Mouse (Mus musculus): ENCODE results near the gene Gnpnat1. TPM values are rescaled to one million over a fixed set of nuclear protein-coding genes. Genes with fewer than 3 reads are reported as not detected.

The Gnpnat1 gene
- total and polyA plus RNA-seq, 3 experiments, result 3.6 to 15.7 (median 10.9) TPM

DNA sequence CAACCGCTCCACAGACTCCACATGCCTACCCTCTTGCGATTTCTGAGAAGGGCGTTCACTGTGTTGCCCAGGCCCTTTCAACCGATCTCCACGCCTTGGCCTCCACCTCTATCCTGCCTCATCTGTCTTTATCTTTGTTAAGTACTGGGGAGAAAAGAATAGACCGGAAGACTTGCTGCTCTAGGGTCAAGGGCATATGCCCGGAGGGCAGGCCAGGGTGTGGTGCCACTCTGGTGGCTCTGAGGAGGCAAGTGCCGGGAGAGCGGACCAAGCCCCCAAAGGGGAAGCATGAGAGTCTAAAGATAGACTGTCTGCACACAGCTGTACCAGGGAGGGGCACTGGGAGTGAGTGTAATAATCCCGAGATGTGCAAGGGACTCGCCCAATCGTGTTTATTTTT, 40.7 kb upstream of the Gnpnat1 start:
- Histone ChIP-seq H3K27me3 (ENCODE audit: control insufficient read depth, insufficient read depth, low read length) (no peaks in the 10 kb centered on the region), H3K27ac (peak overlapping the region; percentile 39), H3K4me3 (no peak overlapping the region), H3K4me1 (ENCODE audit: control insufficient read depth, insufficient read depth, low read length) (peaks cover 8% of the 10 kb centered on the region), H3K79me2 (replicated peaks; ENCODE audit: control insufficient read depth, insufficient read depth, low read length) (no peaks in the 10 kb centered on the region), H3K36me3 (ENCODE audit: control insufficient read depth, insufficient read depth, low read length) (0 out of 2 replicates have a peak, but pooled peaks cover 2% of the 10 kb centered on the region), H3K9ac (ENCODE audit: low read depth, low read length) (no peak overlapping the region)
- 21% methylated on average over 12 of the region's 12 CpGs for WGBS
- DNase-seq, result peak; percentile 50 to 60
- intact Hi-C loops (cut with DNase I), result no loop called here
- no peak for TF ChIP-seq POLR2A (IDR thresholded peaks at IDR 0.05; ENCODE audit: insufficient read depth, low read depth, low read length)
- TF ChIP-seq EP300 (IDR thresholded peaks at IDR 0.05; ENCODE audit: insufficient read depth, low read depth, low read length), result 0 out of 2 replicates have a peak, but pooled peaks have one; percentile 26
- no peak for TF ChIP-seq CTCF (IDR thresholded peaks at IDR 0.05)

DNA sequence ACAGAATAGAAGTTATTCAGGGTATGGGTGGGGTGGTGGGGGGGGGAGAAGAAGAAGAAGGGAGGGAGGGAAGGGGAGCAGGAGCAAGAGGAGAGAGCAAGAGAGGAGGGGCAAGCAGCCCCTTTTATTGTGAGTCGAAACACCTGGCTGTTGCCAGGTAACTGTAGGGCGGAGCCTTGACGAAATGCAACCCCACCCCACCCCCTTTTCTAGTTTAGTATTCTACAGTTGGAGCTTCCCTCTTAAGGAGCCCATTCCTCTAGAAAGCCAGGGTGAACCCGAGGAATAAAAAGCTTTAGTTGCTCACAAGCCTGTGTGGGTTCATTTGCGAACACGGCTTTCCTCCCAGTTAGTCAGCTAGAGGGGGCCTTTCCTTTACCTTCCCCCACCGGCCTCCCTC, 40.2 kb upstream of the Gnpnat1 start:
- WGBS, result 86% methylated on average over 7 of the region's 7 CpGs
- Histone ChIP-seq H3K36me3 (ENCODE audit: control insufficient read depth, insufficient read depth, low read length) (0 out of 2 replicates have a peak, but pooled peaks cover 2% of the 10 kb centered on the region), H3K27ac (no peak overlapping the region), H3K27me3 (ENCODE audit: control insufficient read depth, insufficient read depth, low read length) (no peaks in the 10 kb centered on the region), H3K79me2 (replicated peaks; ENCODE audit: control insufficient read depth, insufficient read depth, low read length) (no peaks in the 10 kb centered on the region), H3K4me3 (no peak overlapping the region), H3K4me1 (ENCODE audit: control insufficient read depth, insufficient read depth, low read length) (peaks cover 8% of the 10 kb centered on the region), H3K9ac (ENCODE audit: low read depth, low read length) (no peak overlapping the region)
- no peak for DNase-seq
- intact Hi-C loops (cut with DNase I), result no loop called here
- TF ChIP-seq EP300 (IDR thresholded peaks at IDR 0.05; ENCODE audit: insufficient read depth, low read depth, low read length) (no peak), POLR2A (IDR thresholded peaks at IDR 0.05; ENCODE audit: insufficient read depth, low read depth, low read length) (no peak), CTCF (IDR thresholded peaks at IDR 0.05) (no peak)

DNA sequence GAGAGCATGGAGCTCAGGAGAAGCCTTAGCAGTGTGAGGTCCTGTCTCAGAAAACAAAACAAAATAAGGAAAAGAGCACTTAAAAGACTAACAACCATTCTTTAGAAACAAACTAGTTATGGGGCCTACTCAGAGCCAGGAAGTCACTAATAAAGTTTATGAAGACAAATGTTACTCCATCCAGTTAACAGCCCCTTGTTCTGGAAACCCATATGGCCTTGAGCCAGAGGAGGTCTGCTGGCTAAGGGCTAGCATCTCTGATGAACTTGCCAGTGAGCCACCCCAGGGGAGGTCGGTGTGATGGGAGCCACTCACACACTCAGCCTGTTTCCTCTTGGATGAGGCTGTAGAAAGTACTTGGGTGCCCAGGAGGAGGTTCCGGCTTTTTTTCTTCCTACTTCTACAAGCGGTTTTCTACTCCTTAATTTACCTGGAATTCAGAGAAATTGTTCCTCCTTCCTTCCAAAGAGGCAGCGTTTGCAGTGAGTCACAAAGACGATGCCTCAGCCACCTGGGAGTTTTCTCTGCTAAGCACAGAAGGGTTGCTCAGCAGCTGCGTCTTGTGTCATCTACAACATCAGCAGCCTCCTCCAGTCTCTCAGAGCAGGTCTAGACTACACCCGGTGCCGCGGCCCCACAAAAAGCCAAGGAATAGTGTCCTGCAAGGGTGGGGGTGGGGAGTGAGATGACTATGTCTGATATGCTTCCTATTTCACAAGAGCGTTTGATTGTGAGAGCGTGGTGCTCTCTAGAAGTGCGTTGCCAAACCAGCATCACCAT, 38.3 kb upstream of the Gnpnat1 start:
- Histone ChIP-seq H3K4me1 (ENCODE audit: control insufficient read depth, insufficient read depth, low read length) (peaks cover 10% of the 10 kb centered on the region), H3K27ac (peak overlapping the region; percentile 17; the same call in 1 of the 2 replicates), H3K27me3 (ENCODE audit: control insufficient read depth, insufficient read depth, low read length) (no peaks in the 10 kb centered on the region), H3K79me2 (replicated peaks; ENCODE audit: control insufficient read depth, insufficient read depth, low read length) (no peaks in the 10 kb centered on the region), H3K36me3 (ENCODE audit: control insufficient read depth, insufficient read depth, low read length) (0 out of 2 replicates have a peak, but pooled peaks cover 2% of the 10 kb centered on the region), H3K9ac (ENCODE audit: low read depth, low read length) (no peak overlapping the region), H3K4me3 (no peak overlapping the region)
- WGBS, result 37% methylated on average over 12 of the region's 12 CpGs
- no peak for TF ChIP-seq CTCF (IDR thresholded peaks at IDR 0.05)
- no peak for TF ChIP-seq EP300 (IDR thresholded peaks at IDR 0.05; ENCODE audit: insufficient read depth, low read depth, low read length)
- no peak for TF ChIP-seq POLR2A (IDR thresholded peaks at IDR 0.05; ENCODE audit: insufficient read depth, low read depth, low read length)
- intact Hi-C loops (cut with DNase I), result no loop called here
- peak in 1 of 2 experiments; percentile 14 for DNase-seq

DNA sequence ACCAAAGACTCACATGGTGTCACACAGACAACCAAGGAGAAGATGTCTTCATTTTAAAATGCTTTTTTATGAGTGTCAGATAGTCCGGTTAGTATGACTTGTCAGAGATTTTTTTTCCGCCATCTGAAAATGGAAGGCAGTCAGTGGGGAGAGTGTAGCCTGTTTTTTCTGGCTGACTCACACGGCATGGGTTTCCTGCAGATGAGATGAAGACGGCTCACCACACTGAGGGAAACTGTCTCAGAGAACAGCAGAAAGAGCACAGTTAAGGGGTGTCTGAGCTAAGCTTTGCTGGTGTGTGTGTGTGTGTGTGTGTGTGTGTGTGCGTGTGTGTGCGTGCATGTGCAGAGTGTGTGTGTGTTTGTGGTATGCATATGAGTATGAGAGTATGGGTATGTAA, 36.6 kb upstream of the Gnpnat1 start:
- intact Hi-C loops (cut with DNase I), result no loop called here
- 0 out of 2 replicates have a peak, but pooled peaks cover 2% of the 10 kb centered on the region for H3K36me3 ChIP-seq (ENCODE audit: control insufficient read depth, insufficient read depth, low read length)
- no peak for DNase-seq

DNA sequence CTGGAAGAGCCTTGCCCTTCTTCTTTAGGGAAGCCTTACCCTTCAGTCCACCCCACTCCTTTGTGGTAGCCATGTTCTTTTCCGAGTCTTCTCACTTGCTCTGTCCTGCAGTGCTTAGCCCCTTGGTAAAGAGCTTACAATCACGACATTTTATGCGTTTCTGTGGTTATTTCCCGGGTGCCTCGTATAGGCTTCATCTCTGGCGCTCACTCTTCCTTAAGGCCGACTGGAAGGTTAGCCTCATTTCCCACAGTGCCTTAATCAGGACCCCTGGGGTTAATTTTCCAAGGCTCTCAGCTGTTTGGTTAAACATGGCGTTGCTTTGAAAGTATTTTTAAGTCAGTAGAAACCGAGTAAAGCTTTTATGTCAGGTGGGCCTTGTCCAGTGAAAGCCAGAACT, 34.7 kb upstream of the Gnpnat1 start:
- no peak overlapping the region for H3K27ac ChIP-seq
- no peaks in the 10 kb centered on the region for H3K27me3 ChIP-seq (ENCODE audit: control insufficient read depth, insufficient read depth, low read length)
- peaks cover 6% of the 10 kb centered on the region for H3K4me1 ChIP-seq (ENCODE audit: control insufficient read depth, insufficient read depth, low read length)
- DNase-seq, result no peak
- TF ChIP-seq CTCF (IDR thresholded peaks at IDR 0.05), result no peak
- no peak for TF ChIP-seq EP300 (IDR thresholded peaks at IDR 0.05; ENCODE audit: insufficient read depth, low read depth, low read length)
- TF ChIP-seq POLR2A (IDR thresholded peaks at IDR 0.05; ENCODE audit: insufficient read depth, low read depth, low read length), result no peak
- intact Hi-C loops (cut with DNase I), result no loop called here
- no peaks in the 10 kb centered on the region for H3K79me2 ChIP-seq (replicated peaks; ENCODE audit: control insufficient read depth, insufficient read depth, low read length)
- H3K9ac ChIP-seq (ENCODE audit: low read depth, low read length), result no peak overlapping the region
- no peak overlapping the region for H3K4me3 ChIP-seq
- WGBS, result 89% methylated on average over 9 of the region's 9 CpGs
- no peaks in the 10 kb centered on the region for H3K36me3 ChIP-seq (ENCODE audit: control insufficient read depth, insufficient read depth, low read length)

More for the DNA sequence above, 36.6 kb upstream of the Gnpnat1 start:
- H3K79me2 ChIP-seq (replicated peaks; ENCODE audit: control insufficient read depth, insufficient read depth, low read length), result no peaks in the 10 kb centered on the region
- no peak overlapping the region for H3K9ac ChIP-seq (ENCODE audit: low read depth, low read length)
- H3K4me1 ChIP-seq (ENCODE audit: control insufficient read depth, insufficient read depth, low read length), result peaks cover 10% of the 10 kb centered on the region
- H3K4me3 ChIP-seq, result no peak overlapping the region
- no peaks in the 10 kb centered on the region for H3K27me3 ChIP-seq (ENCODE audit: control insufficient read depth, insufficient read depth, low read length)
- WGBS, result 62% methylated on average over 6 of the region's 6 CpGs
- no peak for TF ChIP-seq CTCF (IDR thresholded peaks at IDR 0.05)
- no peak for TF ChIP-seq POLR2A (IDR thresholded peaks at IDR 0.05; ENCODE audit: insufficient read depth, low read depth, low read length)
- no peak for TF ChIP-seq EP300 (IDR thresholded peaks at IDR 0.05; ENCODE audit: insufficient read depth, low read depth, low read length)
- no peak overlapping the region for H3K27ac ChIP-seq

DNA sequence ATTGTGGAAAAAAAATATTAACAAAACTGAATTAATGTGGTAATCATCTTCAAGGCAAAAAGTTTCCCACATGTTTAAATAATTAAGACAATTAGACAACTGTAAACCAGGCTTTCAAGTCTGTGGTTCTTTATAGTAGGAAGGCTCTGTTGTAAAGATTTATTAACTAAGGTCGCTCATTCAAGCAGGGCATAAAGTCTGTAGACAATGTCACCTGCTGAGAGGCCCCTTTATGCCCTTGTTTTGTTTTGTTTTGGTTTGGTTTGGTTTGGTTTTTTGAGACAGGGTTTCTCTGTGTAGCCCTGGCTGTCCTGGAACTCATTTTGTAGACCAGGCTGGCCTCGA, 34.2 kb upstream of the Gnpnat1 start:
- intact Hi-C loops (cut with DNase I), result no loop called here
- H3K4me3 ChIP-seq, result no peak overlapping the region
- H3K4me1 ChIP-seq (ENCODE audit: control insufficient read depth, insufficient read depth, low read length), result peaks cover 6% of the 10 kb centered on the region
- H3K79me2 ChIP-seq (replicated peaks; ENCODE audit: control insufficient read depth, insufficient read depth, low read length), result no peaks in the 10 kb centered on the region
- WGBS, result 87% methylated on average over 2 of the region's 2 CpGs
- TF ChIP-seq CTCF (IDR thresholded peaks at IDR 0.05) (no peak), EP300 (IDR thresholded peaks at IDR 0.05; ENCODE audit: insufficient read depth, low read depth, low read length) (no peak), POLR2A (IDR thresholded peaks at IDR 0.05; ENCODE audit: insufficient read depth, low read depth, low read length) (no peak)
- H3K27ac ChIP-seq, result no peak overlapping the region
- H3K36me3 ChIP-seq (ENCODE audit: control insufficient read depth, insufficient read depth, low read length), result no peaks in the 10 kb centered on the region
- H3K9ac ChIP-seq (ENCODE audit: low read depth, low read length), result no peak overlapping the region
- no peak for DNase-seq
- no peaks in the 10 kb centered on the region for H3K27me3 ChIP-seq (ENCODE audit: control insufficient read depth, insufficient read depth, low read length)

Data from heart, adult 2 months (tissue).